Mouse (Mus musculus) macrophage (primary cell): ENCODE measurements at regions not wholly inside any gene's neighbourhood (a gene's known extent, or its start where the extent isn't known, plus 50 kb on each side); places are given as distances from the start of the nearest gene placed in this dataset.

Experiments
- H3K27ac ChIP-seq: fragments of 350-480 bp; formaldehyde crosslinking; 2 replicates; pipeline ENCODE4 v1.9.0; 2021
- H3K36me3 ChIP-seq: fragments of 350-480 bp; formaldehyde crosslinking; 2 replicates; pipeline ENCODE4 v1.9.0; 2021; ENCODE audit errors: inconsistent target
- H3K4me3 ChIP-seq: fragments of 350-480 bp; formaldehyde crosslinking; 2 replicates; pipeline ENCODE4 v1.9.0; 2021; ENCODE audit errors: inconsistent target
- H3K79me2 ChIP-seq: fragments of 350-480 bp; formaldehyde crosslinking; 2 replicates; pipeline ENCODE4 v1.9.0; 2021; ENCODE audit errors: inconsistent target
- WGBS: methylation state at CpG from one replicate; pipeline ENCODE4 v1.1.7; 2026; ENCODE audit warnings: inconsistent platforms; ENCODE audit not compliant: missing documents; 5-methylcytosine and 5-hydroxymethylcytosine counted together

DNA sequence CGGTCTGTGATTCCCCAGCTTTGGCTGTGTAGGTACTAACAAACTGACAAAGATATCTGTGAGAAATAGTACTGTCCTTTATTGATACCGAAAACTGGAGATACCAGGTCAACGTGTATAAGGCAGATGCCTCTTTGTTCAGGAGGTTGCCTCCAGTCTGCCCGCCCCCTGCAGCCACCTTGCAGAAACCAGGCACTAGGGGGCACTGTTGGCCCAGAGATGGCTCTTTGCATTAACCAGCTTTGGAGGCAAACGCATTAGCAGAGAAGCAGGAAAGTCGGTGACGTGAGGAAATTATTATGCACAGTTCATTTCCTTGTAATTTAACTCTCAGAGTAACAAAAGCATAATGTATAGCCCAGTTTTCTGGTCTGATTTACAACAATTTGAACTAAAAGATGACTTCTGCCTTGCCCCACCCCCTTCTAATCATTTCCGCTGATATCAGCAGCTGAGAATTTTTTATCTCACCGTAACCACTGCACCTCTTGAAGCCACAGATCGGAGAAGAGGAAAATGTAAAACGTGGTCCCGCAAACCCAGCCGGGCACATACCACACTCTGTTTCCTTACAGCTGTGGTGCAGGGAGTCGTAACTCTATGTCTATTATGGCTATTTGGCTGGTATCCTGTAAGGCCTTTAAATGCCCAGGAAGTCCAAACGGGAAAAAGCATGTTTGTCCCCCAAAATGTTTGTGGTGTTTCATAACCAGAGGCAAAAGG is 203.5 kb downstream of the Icos start:
- no peak overlapping the region for H3K27ac ChIP-seq
- H3K4me3 ChIP-seq = no peak overlapping the region
- WGBS = 9% methylated on average over 15 of the region's 15 CpGs
- no peaks in the 10 kb centered on the region for H3K36me3 ChIP-seq
- H3K79me2 ChIP-seq = no peaks in the 10 kb centered on the region

DNA sequence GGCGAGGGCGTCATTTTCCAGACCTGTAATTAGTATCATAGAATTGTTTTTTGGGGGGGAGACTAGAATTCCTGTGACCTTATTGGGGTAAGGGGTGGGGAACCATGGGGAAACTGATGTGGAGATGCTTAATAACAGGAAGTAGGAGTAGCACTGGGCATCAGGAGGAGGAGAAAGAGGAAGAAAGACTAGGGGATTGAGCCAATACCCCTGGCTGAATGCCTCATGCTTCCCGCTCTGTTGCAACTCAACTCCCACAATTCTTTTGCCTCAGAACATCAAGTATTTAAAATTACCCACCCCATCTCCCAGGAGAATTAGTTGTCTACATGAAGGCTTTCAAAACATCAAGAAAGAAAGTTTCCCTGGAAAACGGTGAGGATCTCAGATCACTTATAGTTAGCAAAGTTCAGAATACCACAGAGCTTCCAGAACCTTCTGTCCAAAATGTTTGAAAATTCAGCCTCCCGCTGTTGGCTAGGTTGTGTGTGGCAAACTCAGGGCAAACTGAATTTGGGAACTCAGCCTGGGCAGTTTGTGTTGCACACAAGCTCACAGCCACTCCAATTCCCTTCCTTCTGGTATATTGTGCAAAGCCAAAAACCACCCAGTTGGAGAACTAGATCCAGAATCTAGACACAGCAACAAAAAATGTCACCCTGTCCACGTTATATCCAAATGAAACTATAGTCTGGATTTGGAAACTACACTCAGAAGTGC is 209.8 kb downstream of the Icos start:
- Histone ChIP-seq H3K27ac (no peak overlapping the region), H3K36me3 (no peaks in the 10 kb centered on the region), H3K4me3 (no peak overlapping the region), H3K79me2 (no peaks in the 10 kb centered on the region)
- WGBS = 81% methylated on average over 6 of the region's 6 CpGs

DNA sequence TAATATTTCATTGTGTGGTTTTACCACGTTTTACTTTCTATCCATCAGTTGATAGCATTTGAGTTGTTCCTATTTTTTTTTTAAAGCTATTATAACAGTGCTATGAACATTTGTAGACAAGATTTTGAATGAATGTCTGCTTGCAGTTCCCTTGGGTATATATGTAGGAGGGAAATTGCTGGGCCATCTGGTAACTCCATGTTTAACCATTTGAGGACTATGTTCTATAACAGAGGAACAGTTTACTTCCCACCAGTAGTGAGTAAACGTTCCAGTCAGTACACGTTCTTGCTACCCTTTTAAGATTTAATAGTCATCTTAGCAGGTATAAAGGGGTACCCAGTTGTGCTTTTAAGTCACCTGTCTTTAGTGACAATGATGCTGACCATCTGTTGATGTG is 213.2 kb downstream of the Icos start:
- no peaks in the 10 kb centered on the region for H3K79me2 ChIP-seq
- no peak overlapping the region for H3K27ac ChIP-seq
- H3K36me3 ChIP-seq = no peaks in the 10 kb centered on the region
- WGBS = 90% methylated on average over 3 of the region's 3 CpGs
- no peak overlapping the region for H3K4me3 ChIP-seq

DNA sequence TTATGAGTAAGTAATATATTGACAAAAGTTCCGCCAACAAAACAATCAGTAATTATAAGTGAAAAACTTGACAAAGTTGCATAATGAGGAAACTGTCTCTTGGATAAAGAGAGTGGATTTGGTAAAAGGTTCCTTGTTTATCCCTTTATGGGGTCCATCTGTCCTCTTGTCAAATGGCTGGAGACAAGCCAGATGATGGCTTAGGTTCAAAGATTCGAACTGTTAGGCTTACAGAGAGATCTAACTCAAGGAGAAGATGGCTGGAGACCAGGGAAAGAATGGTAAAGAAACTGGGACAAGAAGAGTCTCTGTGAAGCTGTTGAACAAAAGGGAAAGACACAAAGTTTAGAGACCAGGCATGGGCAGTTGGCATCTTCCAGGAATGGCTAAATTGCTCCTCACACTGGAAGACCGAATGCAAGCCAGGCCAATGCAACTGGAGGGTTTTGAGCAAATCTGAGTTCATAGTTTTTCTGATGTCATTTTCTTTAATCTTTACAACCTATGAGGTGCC is 220.9 kb downstream of the Icos start:
- WGBS = 92% methylated on average over 3 of the region's 3 CpGs
- H3K4me3 ChIP-seq = no peak overlapping the region
- H3K36me3 ChIP-seq = no peaks in the 10 kb centered on the region
- no peak overlapping the region for H3K27ac ChIP-seq
- H3K79me2 ChIP-seq = no peaks in the 10 kb centered on the region

DNA sequence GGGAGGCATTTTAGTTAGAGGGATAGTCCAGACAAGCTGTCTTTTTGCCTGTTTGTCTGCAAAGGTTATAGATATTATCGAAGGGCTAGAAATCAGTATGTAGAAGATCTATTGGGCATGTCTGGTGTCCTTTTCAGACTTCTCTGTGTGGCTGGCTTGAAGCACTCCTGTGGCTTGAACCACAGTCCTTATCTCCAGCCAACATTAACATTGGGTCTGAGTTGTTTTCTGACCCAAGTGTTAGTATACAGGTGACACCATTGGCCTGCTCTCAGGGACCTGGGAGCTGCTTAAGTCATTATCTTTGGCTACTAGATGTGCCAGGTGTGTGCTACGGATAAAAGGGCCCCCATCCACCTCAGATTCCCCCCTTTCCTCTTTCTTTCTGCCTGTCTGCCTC is 223.3 kb downstream of the Icos start:
- H3K27ac ChIP-seq = no peak overlapping the region
- 80% methylated on average over 2 of the region's 2 CpGs for WGBS
- no peaks in the 10 kb centered on the region for H3K36me3 ChIP-seq
- no peak overlapping the region for H3K4me3 ChIP-seq
- no peaks in the 10 kb centered on the region for H3K79me2 ChIP-seq

DNA sequence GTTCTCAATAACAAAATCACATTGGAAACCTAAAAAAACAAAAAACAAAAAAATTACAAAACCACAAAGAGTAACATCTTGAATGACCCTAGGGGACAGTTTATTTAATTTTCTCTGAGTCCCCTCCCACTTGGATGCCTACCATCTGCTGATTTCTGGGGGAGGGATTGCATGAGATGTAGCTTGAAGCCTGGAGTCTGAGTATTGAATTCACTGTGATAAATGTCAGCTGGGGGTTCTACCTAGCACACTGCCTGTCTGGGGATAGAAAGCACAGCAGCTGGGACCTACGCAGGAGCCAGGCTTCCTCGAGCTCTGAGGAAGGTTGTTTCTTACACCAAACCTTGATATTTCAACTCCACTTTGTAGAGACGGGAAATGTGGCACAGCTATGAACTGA is 224.4 kb downstream of the Icos start:
- 96% methylated on average over 3 of the region's 3 CpGs for WGBS
- H3K4me3 ChIP-seq = no peak overlapping the region

DNA sequence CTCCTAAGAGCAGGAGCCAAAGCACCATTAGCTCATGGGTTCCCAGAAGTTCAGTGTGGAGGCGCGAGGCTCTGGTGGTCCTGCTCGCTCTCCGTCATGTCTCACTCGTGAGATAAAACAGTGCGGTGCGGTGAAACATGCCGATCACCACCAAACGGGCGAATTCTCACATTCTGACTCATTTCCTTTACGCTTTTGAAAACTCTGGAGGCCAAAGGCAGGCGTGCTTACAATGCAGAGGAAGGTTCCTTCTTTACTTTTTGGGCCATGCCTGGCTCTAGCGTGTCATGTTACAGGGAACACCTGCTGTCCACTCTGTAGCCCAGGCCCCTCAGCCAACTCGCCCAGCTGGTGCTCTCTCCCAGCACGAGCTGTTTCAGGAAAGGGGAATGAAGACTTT is 225.4 kb downstream of the Icos start:
- H3K36me3 ChIP-seq = no peaks in the 10 kb centered on the region
- no peak overlapping the region for H3K27ac ChIP-seq
- no peaks in the 10 kb centered on the region for H3K79me2 ChIP-seq
- H3K4me3 ChIP-seq = no peak overlapping the region
- 23% methylated on average over 14 of the region's 15 CpGs for WGBS

More for the DNA sequence above, 224.4 kb downstream of the Icos start:
- no peak overlapping the region for H3K27ac ChIP-seq
- H3K79me2 ChIP-seq = no peaks in the 10 kb centered on the region
- H3K36me3 ChIP-seq = no peaks in the 10 kb centered on the region

DNA sequence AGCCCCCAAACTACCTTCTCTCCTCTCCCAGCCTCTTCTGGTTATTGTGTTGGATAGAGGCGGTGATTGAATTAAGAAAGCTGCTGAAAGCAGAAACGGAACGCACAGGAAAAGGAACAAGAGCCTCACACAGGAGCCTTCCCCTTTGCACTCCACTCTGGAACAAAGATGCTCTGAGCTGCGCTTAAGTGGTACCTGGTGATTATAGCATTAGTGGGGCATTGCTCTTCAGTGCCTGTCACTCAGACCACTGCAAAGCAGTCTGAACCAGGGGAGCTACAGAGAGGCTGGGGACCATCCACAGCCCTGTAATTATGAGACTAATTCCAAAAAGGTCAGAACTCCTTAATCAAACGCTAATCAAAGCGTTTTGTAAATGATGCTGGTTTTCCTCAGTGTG is 225.9 kb downstream of the Icos start:
- Histone ChIP-seq H3K27ac (no peak overlapping the region), H3K36me3 (no peaks in the 10 kb centered on the region)
- WGBS = 42% methylated on average over 6 of the region's 6 CpGs

DNA sequence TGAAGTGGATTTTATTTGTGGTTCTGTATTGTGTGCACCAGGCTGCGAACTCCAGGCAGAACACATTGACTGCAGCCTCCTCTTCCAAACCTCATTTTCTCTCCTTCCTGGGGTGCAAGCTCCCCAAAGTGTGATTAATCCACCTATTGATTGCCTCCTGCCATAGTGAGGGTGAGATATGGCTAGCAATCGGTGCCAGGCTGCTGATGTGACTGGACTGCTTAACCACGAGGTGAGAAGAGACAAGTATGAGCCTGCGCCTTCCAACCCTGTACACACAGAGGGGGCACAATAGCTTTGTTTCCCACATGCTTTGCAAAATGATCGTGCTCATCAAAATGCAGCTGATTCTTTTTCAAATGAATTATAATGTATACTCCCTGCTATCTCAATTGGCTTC is 227.4 kb downstream of the Icos start:
- Histone ChIP-seq H3K79me2 (no peaks in the 10 kb centered on the region), H3K4me3 (no peak overlapping the region), H3K27ac (no peak overlapping the region), H3K36me3 (no peaks in the 10 kb centered on the region)
- WGBS = 93% methylated on average over 5 of the region's 5 CpGs

More for the DNA sequence above, 225.9 kb downstream of the Icos start:
- Histone ChIP-seq H3K79me2 (no peaks in the 10 kb centered on the region), H3K4me3 (no peak overlapping the region)

DNA sequence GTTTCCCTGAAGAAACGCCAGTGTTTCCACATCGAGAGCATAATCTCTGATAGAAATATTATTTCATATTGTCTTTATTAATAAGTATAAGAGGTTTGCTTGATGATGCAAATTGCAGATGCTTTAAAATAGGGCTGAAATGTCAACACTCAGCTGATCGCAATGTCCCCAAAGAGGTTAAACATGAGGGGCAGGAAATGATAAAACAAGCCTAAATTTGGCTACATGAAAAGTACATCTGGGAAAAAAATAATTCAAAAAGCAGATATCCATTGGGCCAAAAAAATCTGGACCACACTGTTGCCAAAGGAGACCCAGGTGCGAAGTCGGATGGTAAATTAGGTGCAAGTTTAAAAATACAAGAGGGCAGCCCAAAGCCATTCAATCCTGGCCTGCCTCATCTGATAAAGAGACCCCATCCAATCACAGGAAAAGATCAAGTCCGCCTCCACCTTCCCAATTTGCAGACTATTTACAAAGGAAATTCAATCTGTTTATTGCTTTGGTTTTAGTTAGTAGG is 229.2 kb downstream of the Icos start:
- no peaks in the 10 kb centered on the region for H3K79me2 ChIP-seq
- H3K4me3 ChIP-seq = no peak overlapping the region
- H3K36me3 ChIP-seq = no peaks in the 10 kb centered on the region
- H3K27ac ChIP-seq = no peak overlapping the region
- 92% methylated on average over 6 of the region's 6 CpGs for WGBS

DNA sequence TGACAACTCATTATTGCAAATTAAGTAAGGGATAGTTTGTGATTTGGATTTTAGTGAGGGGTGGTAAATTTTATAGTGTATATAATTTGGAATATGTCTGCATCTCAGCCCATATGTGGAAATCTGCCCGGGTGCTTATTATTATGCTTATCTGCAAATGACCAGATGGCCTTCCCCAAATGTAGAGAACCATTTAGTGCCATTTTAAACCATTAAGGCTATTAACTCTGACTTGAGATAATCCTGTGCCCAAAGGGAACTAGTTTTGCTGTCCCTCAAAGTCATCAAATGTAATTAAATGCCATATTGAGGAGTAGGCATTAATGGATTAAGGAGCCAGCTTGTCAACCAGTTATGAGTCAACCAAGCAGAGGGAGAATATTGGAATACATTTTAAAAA is 230.7 kb downstream of the Icos start:
- H3K79me2 ChIP-seq = no peaks in the 10 kb centered on the region
- WGBS = 80% methylated on average over 1 of the region's 1 CpGs
- no peak overlapping the region for H3K4me3 ChIP-seq
- no peak overlapping the region for H3K27ac ChIP-seq
- no peaks in the 10 kb centered on the region for H3K36me3 ChIP-seq

DNA sequence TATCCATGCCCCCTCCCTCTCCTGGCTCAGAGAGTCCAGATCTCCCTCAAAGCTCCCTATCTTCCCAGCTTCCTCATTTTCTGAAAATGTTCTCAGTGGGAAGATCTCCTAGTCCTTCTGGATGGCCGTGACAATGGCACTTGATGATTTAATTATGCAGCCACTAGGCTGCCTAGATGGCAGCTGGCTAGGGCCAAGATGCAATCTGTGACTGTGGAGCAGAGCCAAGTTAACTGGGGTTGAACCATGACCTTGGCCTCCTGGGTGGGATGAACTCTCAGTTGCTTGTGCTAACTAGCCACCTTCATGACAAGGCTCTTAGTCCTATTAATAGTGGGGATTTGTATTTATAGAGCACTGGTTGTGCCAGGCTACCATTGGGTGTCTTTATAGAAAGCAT is 243.4 kb downstream of the Icos start:
- Histone ChIP-seq H3K27ac (no peak overlapping the region), H3K79me2 (no peaks in the 10 kb centered on the region), H3K4me3 (no peak overlapping the region), H3K36me3 (no peaks in the 10 kb centered on the region)
- 80% methylated on average over 1 of the region's 1 CpGs for WGBS

DNA sequence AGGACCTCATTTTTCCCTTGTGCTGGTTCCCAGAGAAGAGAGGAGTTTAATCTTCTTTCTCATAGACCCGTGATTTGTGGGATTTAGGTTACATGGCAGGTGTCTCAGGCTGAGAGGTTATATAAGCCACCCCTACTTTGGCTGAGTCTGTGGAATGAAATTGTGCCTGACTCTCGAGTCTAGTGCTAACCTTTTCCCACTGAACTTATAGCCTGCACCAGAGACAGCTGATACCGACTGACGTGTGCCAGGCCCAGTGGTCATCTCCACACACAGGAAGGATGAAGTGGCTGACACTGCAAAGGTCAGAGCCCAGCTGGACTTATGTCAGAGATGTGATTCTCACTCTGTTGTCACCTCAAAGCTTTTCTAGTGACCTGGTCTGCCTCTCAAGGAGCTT is 251.2 kb downstream of the Icos start:
- H3K27ac ChIP-seq = no peak overlapping the region
- H3K79me2 ChIP-seq = no peaks in the 10 kb centered on the region
- H3K36me3 ChIP-seq = no peaks in the 10 kb centered on the region
- H3K4me3 ChIP-seq = no peak overlapping the region
- 77% methylated on average over 4 of the region's 4 CpGs for WGBS

DNA sequence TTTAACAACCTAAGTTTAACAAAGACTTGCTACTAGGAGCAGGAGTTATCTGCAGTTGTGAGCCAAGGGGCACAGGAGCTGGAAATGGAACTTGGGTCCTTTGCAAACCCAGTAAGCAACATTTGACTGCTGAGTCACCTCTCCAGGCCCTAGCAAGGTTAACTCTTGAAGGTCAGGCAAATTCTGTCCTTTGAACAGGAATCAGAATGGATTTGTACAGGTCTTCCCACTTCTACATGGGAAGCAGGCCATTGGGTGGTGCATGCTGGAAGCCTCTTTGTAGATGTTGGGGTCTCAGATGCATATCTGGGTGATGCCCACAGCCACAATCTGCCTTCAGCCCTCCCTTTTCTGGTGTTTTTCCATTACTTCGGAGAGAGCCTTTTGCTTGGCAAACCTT is 255.3 kb downstream of the Icos start:
- no peaks in the 10 kb centered on the region for H3K36me3 ChIP-seq
- no peak overlapping the region for H3K27ac ChIP-seq
- 100% methylated on average over 1 of the region's 1 CpGs for WGBS
- H3K79me2 ChIP-seq = no peaks in the 10 kb centered on the region
- H3K4me3 ChIP-seq = no peak overlapping the region
